23 mouse cellular contexts compared by ENCODE assay signal in the genomic region with DNA sequence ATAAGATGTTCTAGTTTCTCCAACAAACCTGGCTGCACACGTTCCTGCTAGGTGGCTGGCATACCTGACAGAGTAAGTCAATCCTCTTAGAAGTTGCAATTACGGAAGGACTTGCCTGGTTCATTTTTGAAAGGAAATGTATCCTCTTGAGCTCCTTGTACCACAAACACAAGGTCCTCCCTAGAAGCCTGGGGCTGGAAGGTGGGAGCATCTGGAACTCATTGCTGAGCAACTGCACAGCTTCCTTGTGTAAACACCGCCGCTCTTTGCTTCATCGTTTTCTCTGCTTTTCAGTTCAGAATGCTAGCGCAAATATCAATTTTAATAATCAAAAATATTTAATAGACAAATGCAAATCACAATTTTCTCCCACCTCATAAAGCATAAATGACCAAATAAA.
DNase-seq lines count a peak whose midpoint lies in the region; ATAC-seq and TF ChIP-seq lines count a peak whose summit lies in the region.
"Had no signal": no experiment of that assay in that cellular context is flagged by ENCODE, and none has a peak within 500 bp of the region (broad histone marks: within the 10 kb centered on the region; RNA-seq: fewer than 3 reads in every experiment).

No protein-coding gene starts in this region.

- no peaks in the 10 kb centered on the region for H3K9me3 ChIP-seq in lung, embryonic 14.5 days (ENCODE audit: low read depth, low read length)
- no peaks in the 10 kb centered on the region for H3K9me3 ChIP-seq in embryonic facial prominence, embryonic 14.5 days (ENCODE audit: control insufficient read depth, low read length)
- H3K9me3 ChIP-seq: stomach, embryonic 15.5 days had no signal

- H3K4me1 ChIP-seq in lung, embryonic 14.5 days (ENCODE audit: insufficient read depth) = peaks cover 7% of the 10 kb centered on the region; the same call in 1 of the 2 replicates
- H3K4me1 ChIP-seq in embryonic facial prominence, embryonic 14.5 days (ENCODE audit: control insufficient read depth, insufficient read depth, low read length) = peaks cover 4% of the 10 kb centered on the region; the same call in 1 of the 2 replicates
- H3K4me1 ChIP-seq: stomach, embryonic 15.5 days had no signal

- ATAC-seq in lung, embryonic 14.5 days (ENCODE audit: insufficient read depth) = peak; percentile 68; the same call in 1 of the 2 replicates
- ATAC-seq in embryonic facial prominence, embryonic 14.5 days (ENCODE audit: low read depth) = no peak
- ATAC-seq: forebrain, postnatal 0 days; hindbrain, postnatal 0 days had no signal

- H3K27me3 ChIP-seq in lung, embryonic 14.5 days (ENCODE audit: insufficient read depth, low read length) = no peaks in the 10 kb centered on the region
- H3K27me3 ChIP-seq in embryonic facial prominence, embryonic 14.5 days (replicated peaks; ENCODE audit: control insufficient read depth, insufficient read depth, low read length) = no peaks in the 10 kb centered on the region
- H3K27me3 ChIP-seq: stomach, embryonic 15.5 days had no signal

- no peak overlapping the region for H3K4me3 ChIP-seq in lung, embryonic 14.5 days (ENCODE audit: low read depth, low read length)
- H3K4me3 ChIP-seq in embryonic facial prominence, embryonic 14.5 days (ENCODE audit: low read depth, low read length) = no peak overlapping the region
- H3K4me3 ChIP-seq: erythroblast, embryonic 14.5 days; gastrocnemius, adult 2 months; stomach, embryonic 15.5 days had no signal

- WGBS in lung, embryonic 14.5 days = 28% methylated on average over 6 of the region's 6 CpGs
- WGBS in embryonic facial prominence, embryonic 14.5 days = 25% methylated on average over 6 of the region's 6 CpGs

- no peak overlapping the region for H3K27ac ChIP-seq in lung, embryonic 14.5 days (ENCODE audit: low read depth)
- no peak overlapping the region for H3K27ac ChIP-seq in embryonic facial prominence, embryonic 14.5 days (replicated peaks; ENCODE audit: low read depth, low read length)
- H3K27ac ChIP-seq: gastrocnemius, adult 2 months; hindbrain, postnatal 0 days; stomach, embryonic 15.5 days had no signal

- H3K9ac ChIP-seq in lung, embryonic 14.5 days = no peak overlapping the region
- H3K9ac ChIP-seq in embryonic facial prominence, embryonic 14.5 days (ENCODE audit: low read depth, low read length) = no peak overlapping the region
- H3K9ac ChIP-seq: forebrain, postnatal 0 days; stomach, embryonic 15.5 days had no signal

- no peak for TF ChIP-seq CTCF in lung, embryonic 14.5 days (IDR thresholded peaks at IDR 0.05; ENCODE audit: low read depth)

- H3K4me2 ChIP-seq in lung, embryonic 14.5 days = no peak overlapping the region
- peak overlapping the region; percentile 16; the same call in 1 of the 2 replicates for H3K4me2 ChIP-seq in embryonic facial prominence, embryonic 14.5 days (ENCODE audit: low read depth, low read length)
- H3K4me2 ChIP-seq: heart, embryonic 11.5 days; stomach, embryonic 15.5 days had no signal

- no peaks in the 10 kb centered on the region for H3K36me3 ChIP-seq in lung, embryonic 14.5 days (ENCODE audit: insufficient read depth)
- H3K36me3 ChIP-seq in embryonic facial prominence, embryonic 14.5 days (ENCODE audit: control insufficient read depth, insufficient read depth, low read length) = no peaks in the 10 kb centered on the region
- H3K36me3 ChIP-seq: stomach, embryonic 15.5 days had no signal

- DNase-seq in lung, embryonic 14.5 days = peak; percentile 69
- DNase-seq in lung, postnatal 10 days = no peak
- peak; percentile 78 for DNase-seq in embryo, embryonic 11 days
- peak; percentile 76 for DNase-seq in embryonic facial prominence, embryonic 14.5 days (ENCODE audit: low spot score)
- peak; percentile 65 for DNase-seq in mesoderm, embryonic 11.5 days (ENCODE audit: low read depth, low spot score)
- no peak for DNase-seq in urinary bladder, postnatal 25 days (ENCODE audit: low spot score)
- no peak for DNase-seq in thymus, postnatal 10 days (ENCODE audit: low spot score in 2 of 2)
- no peak for DNase-seq in right cerebral cortex, postnatal 10 days (ENCODE audit: low spot score in 2 of 2)
- DNase-seq: adrenal gland, adult 8-10 months; B cell, adult 2 months; cerebellum, adult 9-10 months; forebrain, postnatal 0 days; gastrocnemius, adult 2 months; heart, postnatal 10 days; kidney, adult 11 months; kidney, postnatal 10 days; lung, adult 18-20 months; lung, postnatal 36 days; right cerebral cortex, postnatal 25 days had no signal

Comparison
In these comparisons a context has a peak if more than half of its experiments do, and no peak if none do; other contexts are left out.
1. DNase-seq: peak in lung, embryonic 14.5 days (single experiment), embryo, embryonic 11 days (single experiment), embryonic facial prominence, embryonic 14.5 days (single experiment) and mesoderm, embryonic 11.5 days (single experiment); none in lung, postnatal 10 days (single experiment), urinary bladder, postnatal 25 days (single experiment), thymus, postnatal 10 days (0 of 2) and right cerebral cortex, postnatal 10 days (0 of 2).